Mouse (Mus musculus): ENCODE measurements around the gene Unc93b1.

DNA sequence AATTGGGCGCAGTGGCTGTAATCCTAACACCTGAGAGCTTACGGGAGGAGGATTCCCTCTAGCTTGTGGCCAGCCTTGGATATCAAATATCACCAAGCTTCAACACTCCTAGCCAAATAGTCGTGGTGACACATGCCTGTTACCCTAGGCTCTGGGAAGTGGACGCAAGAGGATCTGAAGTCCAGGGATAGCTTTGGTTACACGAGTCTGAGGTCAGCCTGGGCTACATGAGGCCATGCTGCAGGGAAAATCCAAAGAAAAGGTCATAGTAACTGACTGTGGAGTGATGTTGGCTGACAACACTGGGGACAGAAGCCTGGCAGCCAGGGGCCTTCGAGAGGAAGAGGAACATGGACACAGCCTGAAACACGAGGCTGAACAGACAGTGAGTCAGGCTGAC, 61.1 kb downstream of the Unc93b1 start:
- TF ChIP-seq CTCF (IDR thresholded peaks at IDR 0.05; ENCODE audit: insufficient read depth, low read length): no peak
- TF ChIP-seq POLR2A (IDR thresholded peaks at IDR 0.05; ENCODE audit: borderline replicate concordance, extremely low read depth, low read depth, low read length): no peak
